ENCODE assay signal across 9 mouse cellular contexts in genomic region chr12:31848630-31849415, GRCm38 (mm10).
DNase-seq lines count a peak whose midpoint lies in the region; ATAC-seq and TF ChIP-seq lines count a peak whose summit lies in the region.
"Had no signal": no experiment of that assay in that cellular context is flagged by ENCODE, and none has a peak within 500 bp of the region (broad histone marks: within the 10 kb centered on the region; RNA-seq: fewer than 3 reads in every experiment).

No protein-coding gene starts in this region.

- no peaks in the 10 kb centered on the region for H3K27me3 ChIP-seq in heart, embryonic 10.5 days (ENCODE audit: insufficient read depth, poor library complexity, severe bottlenecking)
- H3K27me3 ChIP-seq in hindbrain, postnatal 0 days (ENCODE audit: insufficient read depth, low read length) = no peaks in the 10 kb centered on the region
- H3K27me3 ChIP-seq: CH12.LX had no signal

- TF ChIP-seq CTCF in brain, embryonic 14.5 days (IDR thresholded peaks at IDR 0.05; ENCODE audit: borderline replicate concordance, extremely low read depth, insufficient read depth, insufficient read length) = no peak
- TF ChIP-seq CTCF in hindbrain, postnatal 0 days (IDR thresholded peaks at IDR 0.05; ENCODE audit: low read depth) = no peak

- no peak overlapping the region for H3K9ac ChIP-seq in hindbrain, postnatal 0 days (replicated peaks; ENCODE audit: low read length)

- H3K9me3 ChIP-seq in heart, embryonic 10.5 days = no peaks in the 10 kb centered on the region
- no peaks in the 10 kb centered on the region for H3K9me3 ChIP-seq in hindbrain, postnatal 0 days (ENCODE audit: low read length)

- DNase-seq in heart, adult 18-20 months = peak; percentile 81 to 88
- DNase-seq in heart, embryonic 10.5 days (ENCODE audit: low spot score) = no peak
- DNase-seq in brain, embryonic 14.5 days (ENCODE audit: low read depth) = peak; percentile 80
- peak; percentile 50 to 53 for DNase-seq in frontal cortex, postnatal 36 days (ENCODE audit: low spot score in 2 of 2)
- DNase-seq in hindbrain, postnatal 0 days (ENCODE audit: low spot score) = peak; percentile 82
- peak; percentile 55 to 60 for DNase-seq in lung, adult 18-20 months
- DNase-seq in telencephalon, adult 2 months (ENCODE audit: low read depth, low spot score) = peak; percentile 56
- DNase-seq in spleen, postnatal 36 days (ENCODE audit: low spot score in 2 of 2) = no peak

- peaks cover 3% of the 10 kb centered on the region; the same call in 1 of the 2 replicates for H3K4me1 ChIP-seq in heart, embryonic 10.5 days
- H3K4me1 ChIP-seq in hindbrain, postnatal 0 days (ENCODE audit: insufficient read depth, low read length) = no peaks in the 10 kb centered on the region

- H3K4me3 ChIP-seq in heart, embryonic 10.5 days = no peak overlapping the region
- no peak overlapping the region for H3K4me3 ChIP-seq in hindbrain, postnatal 0 days (ENCODE audit: low read length)

- no peaks in the 10 kb centered on the region for H3K36me3 ChIP-seq in heart, embryonic 10.5 days
- H3K36me3 ChIP-seq in hindbrain, postnatal 0 days (ENCODE audit: insufficient read depth, low read length) = no peaks in the 10 kb centered on the region

- ATAC-seq in hindbrain, postnatal 0 days = peak; percentile 96

- no peak overlapping the region for H3K27ac ChIP-seq in heart, embryonic 10.5 days
- peak overlapping the region; percentile 60; the same call in 1 of the 2 replicates for H3K27ac ChIP-seq in hindbrain, postnatal 0 days

- no peak for TF ChIP-seq POLR2A in brain, embryonic 14.5 days (IDR thresholded peaks at IDR 0.05; ENCODE audit: borderline replicate concordance, extremely low read depth, insufficient read depth, insufficient read length, poor library complexity, severe bottlenecking)

- whole genome bisulfite sequencing in heart, embryonic 10.5 days = 77% methylated on average over 5 of the region's 5 CpGs
- 41% methylated on average over 5 of the region's 5 CpGs for WGBS in hindbrain, postnatal 0 days

- H3K4me2 ChIP-seq in hindbrain, postnatal 0 days (ENCODE audit: low read depth, low read length) = no peak overlapping the region

Comparison
In these comparisons a context has a peak if more than half of its experiments do, and no peak if none do; other contexts are left out.
1. DNase-seq: peak in heart, adult 18-20 months (2 of 2), brain, embryonic 14.5 days (single experiment), frontal cortex, postnatal 36 days (2 of 2), hindbrain, postnatal 0 days (single experiment), lung, adult 18-20 months (2 of 2) and telencephalon, adult 2 months (single experiment); none in heart, embryonic 10.5 days (single experiment) and spleen, postnatal 36 days (0 of 2).